Mouse (Mus musculus) heart, adult 2 months (tissue): Measurements from ENCODE around the gene Tescl.

Experiments used
- CTCF ChIP-seq: fragments of 200-600 bp; IDR thresholded peaks from 2 replicates; pipeline ENCODE4 v1.8.1; 2022; ENCODE audit warnings: antibody characterized with exemption, mild to moderate bottlenecking, moderate library complexity
- EP300 ChIP-seq: fragments of 200-500 bp; IDR thresholded peaks from 2 replicates; pipeline ENCODE4 v1.6.1; 2011; ENCODE audit warnings: low read depth, low read length, control low read depth; ENCODE audit not compliant: insufficient read depth
- POLR2A ChIP-seq: fragments of 200-500 bp; IDR thresholded peaks from 2 replicates; pipeline ENCODE4 v1.6.1; 2011; ENCODE audit warnings: mild to moderate bottlenecking, low read depth, low read length, control low read depth; ENCODE audit not compliant: insufficient read depth

DNA sequence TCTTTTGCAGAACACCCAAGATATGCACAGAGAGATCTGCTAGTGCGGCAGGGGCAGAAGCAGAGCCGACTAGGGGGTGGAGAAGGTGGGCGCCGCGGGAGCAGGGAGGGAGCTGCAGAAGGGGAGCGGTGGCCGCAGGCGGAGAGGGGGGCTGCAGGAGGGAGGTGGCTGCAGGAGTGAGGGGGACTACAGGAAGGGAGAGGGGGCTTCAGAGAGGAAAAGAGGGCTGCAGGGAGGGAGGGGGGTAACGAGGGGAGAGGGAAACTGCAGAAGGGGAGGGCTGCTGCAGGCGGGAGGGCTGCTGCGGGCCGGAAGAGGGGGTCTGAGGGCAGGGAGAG, 35.1 kb downstream of the Tescl start:
- TF ChIP-seq POLR2A: no peak
- TF ChIP-seq CTCF: no peak
- TF ChIP-seq EP300: no peak
